Mouse (Mus musculus) stomach, embryonic 15.5 days (tissue): ENCODE data around the gene Dnajc21. TPM values are rescaled to one million over a fixed set of nuclear protein-coding genes. Genes with fewer than 3 reads are reported as not detected.

Experiments
- ATAC-seq: fragments of 200-750 bp; cut with Nextera tagmentation; 2 replicates; pipeline ENCODE4 v1.8.0; 2017; ENCODE audit warnings: low read depth, moderate number of reproducible peaks, moderate TSS enrichment; ENCODE audit not compliant: insufficient read depth, low FRiP score
- H3K27ac ChIP-seq: fragments of 300-500 bp; sonication (generic); 2 replicates; pipeline ENCODE4 v1.5.1; 2015; ENCODE audit warnings: mild to moderate bottlenecking, inconsistent platforms
- H3K27me3 ChIP-seq: fragments of 300-500 bp; sonication (generic); replicated peaks from 2 replicates; pipeline ENCODE4 v1.6.1; 2015; ENCODE audit warnings: inconsistent platforms
- H3K36me3 ChIP-seq: fragments of 300-500 bp; sonication (generic); 2 replicates; pipeline ENCODE4 v1.6.1; 2015; ENCODE audit warnings: inconsistent platforms
- H3K4me1 ChIP-seq: fragments of 300-500 bp; sonication (generic); 2 replicates; pipeline ENCODE4 v1.6.1; 2015; ENCODE audit warnings: inconsistent platforms
- H3K4me2 ChIP-seq: fragments of 300-500 bp; sonication (generic); 2 replicates; pipeline ENCODE4 v1.6.1; 2015; ENCODE audit warnings: mild to moderate bottlenecking, inconsistent platforms
- H3K4me3 ChIP-seq: fragments of 300-500 bp; sonication (generic); replicated peaks from 2 replicates; pipeline ENCODE4 v1.5.1; 2015; ENCODE audit warnings: inconsistent platforms
- H3K9ac ChIP-seq: fragments of 300-500 bp; sonication (generic); 2 replicates; pipeline ENCODE4 v1.6.1; 2015; ENCODE audit warnings: inconsistent platforms
- H3K9me3 ChIP-seq: fragments of 300-500 bp; sonication (generic); 2 replicates; pipeline ENCODE4 v1.6.1; 2016; ENCODE audit warnings: inconsistent platforms
- WGBS: fragments of 180-500 bp; shearing (Covaris S2); methylation state at CpG from one replicate; pipeline ENCODE4 v1.1.7; 2015; 5-methylcytosine and 5-hydroxymethylcytosine counted together
- polyA plus RNA-seq: library from polyadenylated mRNA; unstranded; fragments of >200 nt; fragmentation: Nextera tagmentation; extraction: Ambion mirVana; gene quantifications from 2 replicates; pipeline ENCODE4 v1.2.1, GENCODE M21; 2015

Dnajc21 gene
- polyA plus RNA-seq, 1 experiment from 2014 or later: 17.6 TPM

- H3K9me3 ChIP-seq: no peaks in the 10 kb centered on the region
- peak within 1 kb of the TSS; percentile 68 for H3K4me2 ChIP-seq
- ATAC-seq: peak; percentile 99
- peak within 1 kb of the TSS; percentile 42 for H3K27ac ChIP-seq
- H3K36me3 ChIP-seq: peaks cover 8% of the 10 kb centered on the region; the same call in 1 of the 2 replicates
- H3K27me3 ChIP-seq: no peaks in the 10 kb centered on the region
- 0 out of 2 replicates have a peak, but pooled peaks cover 8% of the 10 kb centered on the region for H3K4me1 ChIP-seq
- peak within 1 kb of the TSS; percentile 74 for H3K9ac ChIP-seq
- under 1% methylated on average over 58 of the region's 58 CpGs for WGBS
- peak within 1 kb of the TSS; percentile 87 for H3K4me3 ChIP-seq
These were observed 15.4 kb upstream of the Dnajc21 start, which contains the start of the genes Brix1 and Rad1 for GRCm38 (mm10) chr15:10485484-10486364. Brix1 (minus strand) TSS chr15:10485947. Rad1 (plus strand) TSS chr15:10486018.

GRCm38 (mm10) chr15:10470941-10471340 is 625 bp upstream of the Dnajc21 start:
- Histone ChIP-seq H3K4me1 (peaks cover 13% of the 10 kb centered on the region; the same call in 1 of the 2 replicates), H3K4me3 (peak overlapping the region; percentile 80), H3K9me3 (no peaks in the 10 kb centered on the region), H3K27ac (peak overlapping the region; percentile 82), H3K27me3 (no peaks in the 10 kb centered on the region), H3K4me2 (peak overlapping the region; percentile 80), H3K9ac (no peak overlapping the region), H3K36me3 (0 out of 2 replicates have a peak, but pooled peaks cover 8% of the 10 kb centered on the region)
- no peak for ATAC-seq
- 16% methylated on average over 3 of the region's 3 CpGs for WGBS

GRCm38 (mm10) chr15:10469641-10470150 is 620 bp downstream of the Dnajc21 start:
- no peak for ATAC-seq
- peak overlapping the region; percentile 65 for H3K9ac ChIP-seq
- WGBS: 1% methylated on average over 38 of the region's 40 CpGs

GRCm38 (mm10) chr15:10468761-10469160 is 1.6 kb downstream of the Dnajc21 start:
- Histone ChIP-seq H3K9me3 (no peaks in the 10 kb centered on the region), H3K9ac (no peak overlapping the region), H3K4me3 (no peak overlapping the region; the same call in 1 of the 2 replicates), H3K4me2 (peak overlapping the region; percentile 80), H3K36me3 (no peaks in the 10 kb centered on the region), H3K4me1 (peaks cover 13% of the 10 kb centered on the region; the same call in 1 of the 2 replicates), H3K27ac (no peak overlapping the region), H3K27me3 (no peaks in the 10 kb centered on the region)
- no peak for ATAC-seq
- WGBS: 73% methylated on average over 3 of the region's 3 CpGs

More at GRCm38 (mm10) chr15:10469641-10470150, 620 bp downstream of the Dnajc21 start:
- H3K4me3 ChIP-seq: peak overlapping the region; percentile 80
- no peaks in the 10 kb centered on the region for H3K9me3 ChIP-seq
- peak overlapping the region; percentile 80 for H3K4me2 ChIP-seq
- no peaks in the 10 kb centered on the region for H3K36me3 ChIP-seq
- H3K27ac ChIP-seq: peak overlapping the region; percentile 82
- peaks cover 13% of the 10 kb centered on the region; the same call in 1 of the 2 replicates for H3K4me1 ChIP-seq
- no peaks in the 10 kb centered on the region for H3K27me3 ChIP-seq

GRCm38 (mm10) chr15:10464678-10465077 is 5.6 kb downstream of the Dnajc21 start:
- Histone ChIP-seq H3K4me2 (no peak overlapping the region), H3K36me3 (peaks cover 11% of the 10 kb centered on the region), H3K9me3 (no peaks in the 10 kb centered on the region), H3K9ac (no peak overlapping the region), H3K4me3 (no peak overlapping the region), H3K27me3 (no peaks in the 10 kb centered on the region), H3K4me1 (peaks cover 12% of the 10 kb centered on the region; the same call in 1 of the 2 replicates), H3K27ac (no peak overlapping the region)
- no peak for ATAC-seq
- 78% methylated on average over 3 of the region's 3 CpGs for WGBS

- no peaks in the 10 kb centered on the region for H3K27me3 ChIP-seq
- H3K27ac ChIP-seq: no peak overlapping the region
- 72% methylated on average over 5 of the region's 5 CpGs for WGBS
- no peak overlapping the region for H3K9ac ChIP-seq
- no peak overlapping the region for H3K4me3 ChIP-seq
- peaks cover 6% of the 10 kb centered on the region; the same call in 1 of the 2 replicates for H3K4me1 ChIP-seq
- H3K36me3 ChIP-seq: peaks cover 15% of the 10 kb centered on the region
- no peak overlapping the region for H3K4me2 ChIP-seq
- no peak for ATAC-seq
- H3K9me3 ChIP-seq: no peaks in the 10 kb centered on the region
These were observed 6.8 kb downstream of the Dnajc21 start for GRCm38 (mm10) chr15:10463555-10463954.

- WGBS: 74% methylated on average over 12 of the region's 12 CpGs
- ATAC-seq: no peak
- no peaks in the 10 kb centered on the region for H3K4me1 ChIP-seq
- no peaks in the 10 kb centered on the region for H3K9me3 ChIP-seq
- H3K4me3 ChIP-seq: no peak overlapping the region
- no peak overlapping the region for H3K9ac ChIP-seq
- H3K27ac ChIP-seq: no peak overlapping the region
- H3K4me2 ChIP-seq: no peak overlapping the region
- H3K36me3 ChIP-seq: peaks cover 22% of the 10 kb centered on the region
- H3K27me3 ChIP-seq: no peaks in the 10 kb centered on the region
These were observed 9.3 kb downstream of the Dnajc21 start for GRCm38 (mm10) chr15:10460986-10461385.

GRCm38 (mm10) chr15:10447102-10447501 is 23.2 kb downstream of the Dnajc21 start:
- Histone ChIP-seq H3K9ac (no peak overlapping the region), H3K27me3 (no peaks in the 10 kb centered on the region), H3K4me2 (no peak overlapping the region), H3K4me1 (no peaks in the 10 kb centered on the region), H3K27ac (no peak overlapping the region), H3K36me3 (peaks cover 14% of the 10 kb centered on the region; the same call in 1 of the 2 replicates), H3K9me3 (no peaks in the 10 kb centered on the region), H3K4me3 (no peak overlapping the region)
- 81% methylated on average over 3 of the region's 3 CpGs for WGBS
- ATAC-seq: no peak

GRCm38 (mm10) chr15:10442275-10442674 is 28.0 kb downstream of the Dnajc21 start:
- Histone ChIP-seq H3K4me3 (no peak overlapping the region), H3K36me3 (peaks cover 6% of the 10 kb centered on the region; the same call in 1 of the 2 replicates), H3K27ac (no peak overlapping the region), H3K4me2 (no peak overlapping the region), H3K9ac (no peak overlapping the region), H3K9me3 (no peaks in the 10 kb centered on the region), H3K27me3 (no peaks in the 10 kb centered on the region), H3K4me1 (no peaks in the 10 kb centered on the region)
- no peak for ATAC-seq
- whole genome bisulfite sequencing: 93% methylated on average over 1 of the region's 1 CpGs

- H3K4me1 ChIP-seq: no peaks in the 10 kb centered on the region
- no peak overlapping the region for H3K4me2 ChIP-seq
- no peak overlapping the region for H3K4me3 ChIP-seq
- H3K27ac ChIP-seq: no peak overlapping the region
- H3K9ac ChIP-seq: no peak overlapping the region
- no peak for ATAC-seq
- H3K27me3 ChIP-seq: no peaks in the 10 kb centered on the region
- 89% methylated on average over 9 of the region's 9 CpGs for WGBS
- H3K36me3 ChIP-seq: peaks cover 6% of the 10 kb centered on the region; the same call in 1 of the 2 replicates
- no peaks in the 10 kb centered on the region for H3K9me3 ChIP-seq
These were observed 28.8 kb downstream of the Dnajc21 start for GRCm38 (mm10) chr15:10441493-10441892.

- H3K9me3 ChIP-seq: no peaks in the 10 kb centered on the region
- no peaks in the 10 kb centered on the region for H3K4me1 ChIP-seq
- ATAC-seq: no peak
- H3K4me3 ChIP-seq: no peak overlapping the region
- H3K4me2 ChIP-seq: no peak overlapping the region
- no peaks in the 10 kb centered on the region for H3K27me3 ChIP-seq
- H3K27ac ChIP-seq: no peak overlapping the region
- peaks cover 3% of the 10 kb centered on the region; the same call in 1 of the 2 replicates for H3K36me3 ChIP-seq
- H3K9ac ChIP-seq: no peak overlapping the region
- 82% methylated on average over 6 of the region's 6 CpGs for WGBS
These were observed 30.4 kb downstream of the Dnajc21 start for GRCm38 (mm10) chr15:10439963-10440362.

GRCm38 (mm10) chr15:10436893-10437292 is 33.4 kb downstream of the Dnajc21 start:
- Histone ChIP-seq H3K27me3 (no peaks in the 10 kb centered on the region), H3K9ac (no peak overlapping the region), H3K4me3 (no peak overlapping the region), H3K36me3 (no peaks in the 10 kb centered on the region), H3K27ac (no peak overlapping the region), H3K9me3 (no peaks in the 10 kb centered on the region), H3K4me2 (no peak overlapping the region), H3K4me1 (no peaks in the 10 kb centered on the region)
- 86% methylated on average over 1 of the region's 1 CpGs for WGBS
- no peak for ATAC-seq
